Mouse (Mus musculus): ENCODE data around the gene Cdk8. TPM values are rescaled to one million over a fixed set of nuclear protein-coding genes. Genes with fewer than 3 reads are reported as not detected.
"Not testable (repeated sequence)": the region's sequence is repeated elsewhere in the genome, so short reads cannot be mapped to it uniquely, and the experiment has no call there.

Cdk8 gene
- total RNA-seq (2014; rRNA removed), result 42.1 and 46.3 TPM in 2 replicates
- polyA plus RNA-seq (2015; fragmentation: Nextera tagmentation; extraction: Ambion mirVana), result 13.9 and 15.4 TPM in 2 replicates

DNA sequence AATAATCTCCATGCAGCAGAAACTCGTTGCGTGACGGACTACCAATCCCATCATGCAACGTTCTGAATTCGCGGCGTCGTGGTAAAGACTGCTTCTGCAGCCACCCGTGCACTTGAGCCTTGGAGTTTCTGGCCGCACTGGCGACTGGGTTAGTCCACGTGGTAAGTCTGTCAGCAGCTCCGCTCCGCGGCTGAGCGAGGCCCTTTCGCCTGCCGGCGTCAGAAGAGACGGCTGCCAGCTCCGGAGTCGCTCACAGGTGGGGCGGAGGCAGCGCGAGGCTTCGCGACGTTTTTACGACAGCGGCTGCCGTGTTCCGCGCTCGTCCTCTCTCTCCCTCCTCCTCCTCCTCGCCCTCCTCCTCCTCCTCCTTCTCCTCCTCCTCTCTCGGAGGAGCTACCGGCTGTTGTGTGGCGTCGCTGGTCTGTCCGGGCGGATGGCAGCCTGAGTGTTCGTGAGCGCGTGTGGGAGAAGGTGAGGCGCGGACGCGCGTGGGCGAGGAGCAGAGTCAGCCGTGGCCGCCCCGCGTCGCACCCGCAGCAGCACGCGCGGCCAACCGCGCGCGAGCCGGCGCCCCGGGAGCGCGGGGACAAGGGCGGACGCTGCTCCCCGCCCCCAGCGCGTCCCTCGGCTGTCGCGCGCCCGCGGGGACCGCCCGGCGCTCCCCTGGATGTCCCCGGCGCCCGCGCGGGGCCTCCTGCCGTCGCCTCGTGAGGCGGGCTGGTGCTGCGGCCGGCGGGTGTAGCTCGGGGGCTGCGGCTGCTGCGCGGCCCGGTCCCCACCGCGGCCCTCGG lies at the start of gene Cdk8:
Gene Cdk8 (plus strand): TSS at position 367 of the 791 bp plus-strand sequence.
- DNase-seq (ENCODE audit: low spot score) (peak; percentile 98), ATAC-seq (ENCODE audit: low FRiP score) (peak; percentile 93)
- peak within 1 kb of the TSS; percentile 83 for H3K4me2 ChIP-seq (ENCODE audit: low read depth, low read length, poor library complexity, severe bottlenecking)
- peak within 1 kb of the TSS; percentile 85 for H3K27ac ChIP-seq (ENCODE audit: low read depth, low read length)
- peak within 1 kb of the TSS; percentile 70 for H3K9ac ChIP-seq (replicated peaks; ENCODE audit: low read length, poor library complexity, severe bottlenecking)
- peak; percentile 14; the same call in 1 of the 2 replicates for TF ChIP-seq CTCF (IDR thresholded peaks at IDR 0.05)
- H3K27me3 ChIP-seq (ENCODE audit: insufficient read depth, low read length), result no peaks in the 10 kb centered on the region
- H3K4me3 ChIP-seq (ENCODE audit: low read depth, low read length), result peak within 1 kb of the TSS; percentile 76
- no peaks in the 10 kb centered on the region; the same call in 1 of the 2 replicates for H3K4me1 ChIP-seq (ENCODE audit: insufficient read depth, low read length)
- no peaks in the 10 kb centered on the region for H3K36me3 ChIP-seq (ENCODE audit: insufficient read depth, low read length)
- under 1% methylated on average over 67 of the region's 102 CpGs for WGBS
- no peaks in the 10 kb centered on the region for H3K9me3 ChIP-seq (ENCODE audit: low read length)

DNA sequence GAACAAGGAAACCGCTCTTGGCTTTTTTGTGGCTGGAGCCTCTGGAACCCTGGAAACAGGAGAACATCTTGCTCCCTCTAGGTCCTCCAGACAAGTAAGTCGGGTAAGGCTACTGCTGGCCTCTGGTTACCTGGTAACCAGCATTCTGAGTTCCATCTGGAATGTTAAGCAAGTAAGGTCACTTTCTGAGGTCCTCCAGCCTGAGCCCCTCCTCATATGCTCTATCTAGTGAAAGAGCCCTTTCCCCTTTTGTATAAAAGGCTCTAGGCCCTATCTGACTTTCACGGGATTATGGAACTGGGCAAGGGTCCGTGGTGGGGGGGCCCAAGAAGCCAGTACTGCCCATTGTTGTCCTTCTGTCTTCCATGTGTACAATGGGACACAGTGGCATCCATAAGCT lies 45.8 kb upstream of the Cdk8 start, which contains the start of gene 1700001J03Rik:
Gene 1700001J03Rik (minus strand): TSS at position 101 of the 400 bp plus-strand sequence.
- not testable (repeated sequence) for H3K36me3 ChIP-seq (ENCODE audit: insufficient read depth, low read length); H3K4me3 ChIP-seq (ENCODE audit: low read depth, low read length); H3K9ac ChIP-seq (replicated peaks; ENCODE audit: low read length, poor library complexity, severe bottlenecking); H3K9me3 ChIP-seq (ENCODE audit: low read length); ATAC-seq (ENCODE audit: low FRiP score); H3K27me3 ChIP-seq (ENCODE audit: insufficient read depth, low read length); DNase-seq (ENCODE audit: low spot score); H3K4me2 ChIP-seq (ENCODE audit: low read depth, low read length, poor library complexity, severe bottlenecking); H3K27ac ChIP-seq (ENCODE audit: low read depth, low read length); H3K4me1 ChIP-seq (ENCODE audit: insufficient read depth, low read length)
- WGBS, result 92% methylated on average over 4 of the region's 4 CpGs

DNA sequence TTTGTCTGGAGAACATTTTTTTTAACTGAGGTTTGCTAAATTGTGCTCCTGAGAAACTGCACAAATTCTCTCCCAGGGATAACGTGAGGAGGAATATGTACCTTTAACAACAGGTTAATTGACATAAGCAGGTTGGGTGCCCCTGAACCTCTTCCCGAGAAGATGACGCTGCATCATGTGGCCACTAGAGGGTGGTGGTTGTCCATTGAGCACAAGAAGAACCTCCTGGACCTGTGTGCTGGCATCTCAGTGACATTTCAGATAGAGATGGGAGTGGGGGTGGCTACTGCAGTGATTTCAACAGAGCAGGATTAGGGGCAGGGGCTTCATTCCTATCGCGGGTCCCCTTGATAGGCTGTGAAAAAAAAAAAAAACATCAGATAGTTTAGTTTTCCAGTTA lies 43.6 kb upstream of the Cdk8 start:
- H3K9me3 ChIP-seq (ENCODE audit: low read length); H3K27ac ChIP-seq (ENCODE audit: low read depth, low read length); H3K36me3 ChIP-seq (ENCODE audit: insufficient read depth, low read length); H3K9ac ChIP-seq (replicated peaks; ENCODE audit: low read length, poor library complexity, severe bottlenecking); ATAC-seq (ENCODE audit: low FRiP score); H3K4me3 ChIP-seq (ENCODE audit: low read depth, low read length); H3K4me2 ChIP-seq (ENCODE audit: low read depth, low read length, poor library complexity, severe bottlenecking); H3K27me3 ChIP-seq (ENCODE audit: insufficient read depth, low read length); H3K4me1 ChIP-seq (ENCODE audit: insufficient read depth, low read length): not testable (repeated sequence)
- 31% methylated on average over 5 of the region's 5 CpGs for WGBS
- peak; percentile 42 for DNase-seq (ENCODE audit: low spot score)
- TF ChIP-seq CTCF (IDR thresholded peaks at IDR 0.05), result peak; percentile 76

DNA sequence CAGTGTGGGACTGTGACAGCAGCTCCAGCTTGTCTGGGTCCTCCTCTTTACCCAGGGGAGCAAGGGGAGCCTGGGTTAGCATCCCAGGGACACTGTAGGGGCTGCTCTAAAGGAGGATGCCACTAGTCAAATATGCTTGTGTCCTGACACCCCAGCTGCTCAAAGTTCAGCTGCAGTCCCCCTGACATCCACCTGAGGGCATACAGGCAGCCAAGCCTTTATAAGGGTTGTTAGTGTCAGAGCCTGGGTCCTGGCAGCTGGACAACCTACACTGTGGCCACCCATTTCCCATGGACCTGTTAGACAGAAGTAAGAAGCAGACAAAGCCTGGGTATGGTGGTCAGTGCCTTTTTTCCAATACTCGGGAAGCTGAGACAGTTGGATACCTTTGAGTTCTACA lies 42.9 kb upstream of the Cdk8 start:
- WGBS, result 81% methylated on average over 1 of the region's 1 CpGs
- ATAC-seq (ENCODE audit: low FRiP score), result no peak
- no peaks in the 10 kb centered on the region for H3K36me3 ChIP-seq (ENCODE audit: insufficient read depth, low read length)

DNA sequence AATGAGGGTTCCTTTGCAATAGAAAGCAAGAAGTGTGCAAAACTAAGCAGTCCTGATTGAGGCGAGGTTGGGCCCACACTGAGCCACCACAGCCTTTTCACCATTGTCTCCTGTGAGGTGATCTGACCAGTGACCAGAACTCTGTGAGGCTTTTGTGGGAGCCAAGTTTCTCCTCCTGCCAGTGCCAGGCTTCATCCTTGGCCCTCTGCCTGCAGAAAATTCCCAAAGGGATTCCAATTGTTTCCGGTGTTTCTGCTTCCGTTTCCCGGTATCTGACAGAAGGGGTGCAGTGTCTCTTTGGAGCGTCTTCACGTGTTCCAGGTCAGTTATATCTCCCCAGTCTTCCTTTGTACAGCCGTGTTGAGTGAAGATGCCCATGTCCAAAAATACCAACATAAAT lies 42.3 kb upstream of the Cdk8 start:
- Histone ChIP-seq H3K27ac (ENCODE audit: low read depth, low read length) (no peak overlapping the region), H3K4me2 (ENCODE audit: low read depth, low read length, poor library complexity, severe bottlenecking) (no peak overlapping the region), H3K27me3 (ENCODE audit: insufficient read depth, low read length) (no peaks in the 10 kb centered on the region), H3K9me3 (ENCODE audit: low read length) (no peaks in the 10 kb centered on the region), H3K9ac (replicated peaks; ENCODE audit: low read length, poor library complexity, severe bottlenecking) (no peak overlapping the region), H3K4me3 (ENCODE audit: low read depth, low read length) (no peak overlapping the region), H3K4me1 (ENCODE audit: insufficient read depth, low read length) (no peaks in the 10 kb centered on the region), H3K36me3 (ENCODE audit: insufficient read depth, low read length) (no peaks in the 10 kb centered on the region)
- 85% methylated on average over 7 of the region's 7 CpGs for WGBS
- no peak for TF ChIP-seq CTCF (IDR thresholded peaks at IDR 0.05)
- DNase-seq (ENCODE audit: low spot score) (no peak), ATAC-seq (ENCODE audit: low FRiP score) (no peak)

More for the DNA sequence above, 42.9 kb upstream of the Cdk8 start:
- no peaks in the 10 kb centered on the region for H3K27me3 ChIP-seq (ENCODE audit: insufficient read depth, low read length)
- peak; percentile 25; the same call in 1 of the 2 replicates for TF ChIP-seq CTCF (IDR thresholded peaks at IDR 0.05)
- no peaks in the 10 kb centered on the region for H3K4me1 ChIP-seq (ENCODE audit: insufficient read depth, low read length)
- no peak overlapping the region for H3K9ac ChIP-seq (replicated peaks; ENCODE audit: low read length, poor library complexity, severe bottlenecking)
- H3K4me2 ChIP-seq (ENCODE audit: low read depth, low read length, poor library complexity, severe bottlenecking), result no peak overlapping the region
- no peaks in the 10 kb centered on the region for H3K9me3 ChIP-seq (ENCODE audit: low read length)
- DNase-seq (ENCODE audit: low spot score), result peak; percentile 2
- H3K4me3 ChIP-seq (ENCODE audit: low read depth, low read length), result no peak overlapping the region
- no peak overlapping the region for H3K27ac ChIP-seq (ENCODE audit: low read depth, low read length)

DNA sequence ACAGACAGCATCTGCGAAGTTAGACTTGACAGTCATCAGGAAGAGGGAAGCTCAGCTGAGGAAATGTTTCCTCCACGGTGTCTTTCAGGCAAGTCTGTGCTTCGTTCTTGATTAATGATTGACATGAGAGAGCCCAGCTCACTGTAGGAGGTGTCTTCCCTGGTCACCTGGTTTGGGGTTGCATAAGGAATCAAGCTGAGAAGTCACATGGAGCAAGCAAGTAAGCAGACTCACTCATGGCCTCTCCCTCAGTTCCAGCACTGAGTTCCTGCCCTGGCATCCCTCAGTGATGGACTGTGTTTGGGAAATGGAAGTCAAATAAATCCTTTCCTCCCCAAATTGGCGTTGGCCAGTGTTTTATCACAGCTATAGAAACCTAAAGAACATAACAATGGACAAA lies 40.9 kb upstream of the Cdk8 start:
- no peak for TF ChIP-seq CTCF (IDR thresholded peaks at IDR 0.05)
- H3K9ac ChIP-seq (replicated peaks; ENCODE audit: low read length, poor library complexity, severe bottlenecking), result no peak overlapping the region
- DNase-seq (ENCODE audit: low spot score), result no peak

More for the DNA sequence above, 40.9 kb upstream of the Cdk8 start:
- Histone ChIP-seq H3K27me3 (ENCODE audit: insufficient read depth, low read length) (no peaks in the 10 kb centered on the region), H3K4me3 (ENCODE audit: low read depth, low read length) (no peak overlapping the region), H3K4me2 (ENCODE audit: low read depth, low read length, poor library complexity, severe bottlenecking) (no peak overlapping the region), H3K4me1 (ENCODE audit: insufficient read depth, low read length) (no peaks in the 10 kb centered on the region), H3K36me3 (ENCODE audit: insufficient read depth, low read length) (no peaks in the 10 kb centered on the region), H3K27ac (ENCODE audit: low read depth, low read length) (no peak overlapping the region), H3K9me3 (ENCODE audit: low read length) (no peaks in the 10 kb centered on the region)
- 74% methylated on average over 4 of the region's 4 CpGs for WGBS
- no peak for ATAC-seq (ENCODE audit: low FRiP score)
